Mouse (Mus musculus): Measurements from ENCODE around the gene Gfy. TPM values are rescaled to one million over a fixed set of nuclear protein-coding genes. Genes with fewer than 3 reads are reported as not detected.

Gene Gfy
- polyA plus RNA-seq, 2 experiments from 2014 or later: not detected

Other genes starting within 250 kb of the Gfy start
- gene Tsks, start 236.4 kb downstream of the Gfy start, polyA plus RNA-seq (2017; shearing (Covaris generic)): not detected
- gene Cpt1c, start 204.7 kb downstream of the Gfy start, polyA plus RNA-seq (2017; shearing (Covaris generic)): under 1 TPM; 0.36 to 0.92 TPM
- 100 to 1,000 TPM in 1 of 2 experiments, 10 to 100 TPM in 1; 39.7 to 114 TPM for gene Prmt1, start 193.0 kb downstream of the Gfy start, polyA plus RNA-seq (2017; shearing (Covaris generic))
- gene Irf3, start 181.9 kb downstream of the Gfy start, polyA plus RNA-seq (2017; shearing (Covaris generic)): 100 to 1,000 TPM; 117 to 147 TPM
- 10 to 100 TPM; 23.6 to 30.1 TPM for gene Bcl2l12, start 180.9 kb downstream of the Gfy start, polyA plus RNA-seq (2017; shearing (Covaris generic))
- 1 to 10 TPM; 7.0 to 9.3 TPM for gene Scaf1, start 163.2 kb downstream of the Gfy start, polyA plus RNA-seq (2017; shearing (Covaris generic))
- 1 to 10 TPM; 2.0 to 3.9 TPM for gene Rras, start 161.6 kb downstream of the Gfy start, polyA plus RNA-seq (2017; shearing (Covaris generic))
- gene Prr12, start 126.7 kb downstream of the Gfy start, polyA plus RNA-seq (2017; shearing (Covaris generic)): 10 to 100 TPM; 10.8 to 10.9 TPM
- gene Nosip, start 117.1 kb downstream of the Gfy start, polyA plus RNA-seq (2017; shearing (Covaris generic)): 100 to 1,000 TPM; 158 to 199 TPM
- 1 to 10 TPM; 1.7 to 2.8 TPM for gene Prrg2, start 116.9 kb downstream of the Gfy start, polyA plus RNA-seq (2017; shearing (Covaris generic))
- 10 to 100 TPM in 1 of 2 experiments, 1 to 10 TPM in 1; 7.6 to 66.3 TPM for gene Rcn3, start 87.3 kb downstream of the Gfy start, polyA plus RNA-seq (2017; shearing (Covaris generic))
- gene Fcgrt, start 75.7 kb downstream of the Gfy start, polyA plus RNA-seq (2017; shearing (Covaris generic)): 1 to 10 TPM; 2.3 to 3.8 TPM
- 1,000 to 10,000 TPM; 3,755 to 5,441 TPM for gene Rps11, start 55.1 kb downstream of the Gfy start, polyA plus RNA-seq (2017; shearing (Covaris generic))
- gene Rpl13a, start 50.8 kb downstream of the Gfy start, polyA plus RNA-seq (2017; shearing (Covaris generic)): 1,000 to 10,000 TPM; 5,632 to 7,602 TPM
- not detected for gene Gm45713, start 43.3 kb downstream of the Gfy start, polyA plus RNA-seq (2017; shearing (Covaris generic))
- 10 to 100 TPM; 89.0 to 91.7 TPM for gene Flt3l, start 43.1 kb downstream of the Gfy start, polyA plus RNA-seq (2017; shearing (Covaris generic))
- 10 to 100 TPM; 40.4 to 50.6 TPM for gene Pih1d1, start 25.3 kb downstream of the Gfy start, polyA plus RNA-seq (2017; shearing (Covaris generic))
- 10 to 100 TPM; 16.5 to 27.2 TPM for gene Aldh16a1, start 25.0 kb downstream of the Gfy start, polyA plus RNA-seq (2017; shearing (Covaris generic))
- not detected for gene Slc17a7, start 15.6 kb downstream of the Gfy start, polyA plus RNA-seq (2017; shearing (Covaris generic))
- not detected for gene Pth2, start 1.4 kb upstream of the Gfy start, polyA plus RNA-seq (2017; shearing (Covaris generic))
- gene Ccdc155, start 25.3 kb upstream of the Gfy start, polyA plus RNA-seq (2017; shearing (Covaris generic)): not detected
- 10 to 100 TPM; 16.1 to 22.9 TPM for gene Dkkl1, start 32.6 kb upstream of the Gfy start, polyA plus RNA-seq (2017; shearing (Covaris generic))
- 1 to 10 TPM; 4.5 to 5.4 TPM for gene Tead2, start 36.2 kb upstream of the Gfy start, polyA plus RNA-seq (2017; shearing (Covaris generic))
- 100 to 1,000 TPM; 473 to 666 TPM for gene Cd37, start 59.5 kb upstream of the Gfy start, polyA plus RNA-seq (2017; shearing (Covaris generic))
- not detected for gene Slc6a16, start 61.5 kb upstream of the Gfy start, polyA plus RNA-seq (2017; shearing (Covaris generic))
- not detected for gene Slc6a21, start 97.9 kb upstream of the Gfy start, polyA plus RNA-seq (2017; shearing (Covaris generic))
- gene Trpm4, start 154.2 kb upstream of the Gfy start, polyA plus RNA-seq (2017; shearing (Covaris generic)): 10 to 100 TPM; 11.7 to 15.9 TPM
- not detected for gene Hrc, start 155.7 kb upstream of the Gfy start, polyA plus RNA-seq (2017; shearing (Covaris generic))
- not detected for gene Ppfia3, start 187.4 kb upstream of the Gfy start, polyA plus RNA-seq (2017; shearing (Covaris generic))
- gene Lin7b, start 191.0 kb upstream of the Gfy start, polyA plus RNA-seq (2017; shearing (Covaris generic)): not detected
- gene Snrnp70, start 216.2 kb upstream of the Gfy start, polyA plus RNA-seq (2017; shearing (Covaris generic)): 100 to 1,000 TPM in 1 of 2 experiments, 10 to 100 TPM in 1; 82.1 to 130 TPM
- gene Kcna7, start 226.1 kb upstream of the Gfy start, polyA plus RNA-seq (2017; shearing (Covaris generic)): not detected
- not detected for gene Ntf5, start 234.1 kb upstream of the Gfy start, polyA plus RNA-seq (2017; shearing (Covaris generic))
- gene Lhb, start 241.3 kb upstream of the Gfy start, polyA plus RNA-seq (2017; shearing (Covaris generic)): not detected

Data from CD4-positive, CD25-positive, alpha-beta regulatory T cell, adult 4 months (primary cell).